Mouse (Mus musculus) heart, adult 8-10 months (tissue): Measurements from ENCODE around the gene Taar3. TPM values are rescaled to one million over a fixed set of nuclear protein-coding genes. Genes with fewer than 3 reads are reported as not detected.
A peak's percentile ranks its signal among the peaks of the same experiment; 100 is the strongest.

Experiments used
- DNase-seq: peaks from one replicate; pipeline ENCODE4 v3.0.0; 2022; ENCODE audit warnings: low spot score
- total RNA-seq, 4 experiments: library from RNA; stranded (reverse); gene quantifications; 2 replicates each; pipeline ENCODE4 v1.2.4; 2022

Taar3 gene
- total RNA-seq, result not detected

- DNase-seq, result no peak
Measured at GRCm38 (mm10) chr10:23949508-23950005, at the start of gene Taar3. Gene Taar3 (plus strand): TSS chr10:23949558.

- DNase-seq, result no peak
Measured at GRCm38 (mm10) chr10:23901119-23901518, 48.2 kb upstream of the Taar3 start.

GRCm38 (mm10) chr10:23905661-23906060, 43.7 kb upstream of the Taar3 start:
- DNase-seq, result no peak

- no peak for DNase-seq
Measured at GRCm38 (mm10) chr10:23920056-23920455, 29.3 kb upstream of the Taar3 start, which contains the start of gene Taar1. Gene Taar1 (plus strand): TSS chr10:23920356.

DNA sequence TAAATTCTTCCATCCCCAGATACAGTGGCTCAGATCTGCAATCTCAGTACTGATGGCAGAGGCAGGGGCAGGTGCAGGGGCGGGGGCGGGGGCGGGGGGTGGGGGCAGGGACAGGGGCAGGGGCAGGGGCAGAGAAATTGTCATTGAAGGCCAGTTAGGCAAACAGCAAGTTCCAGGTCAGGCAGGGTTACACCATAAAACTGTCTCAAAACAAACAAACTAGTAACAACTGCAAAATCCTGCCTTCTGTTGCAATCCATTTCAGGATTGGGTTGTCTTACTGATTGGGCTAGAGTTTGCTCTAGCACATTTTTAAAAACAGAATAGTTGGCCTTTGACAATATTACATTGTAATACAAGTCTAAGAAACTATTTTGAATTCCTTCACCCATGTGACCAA, 26.9 kb upstream of the Taar3 start:
- DNase-seq, result no peak

DNA sequence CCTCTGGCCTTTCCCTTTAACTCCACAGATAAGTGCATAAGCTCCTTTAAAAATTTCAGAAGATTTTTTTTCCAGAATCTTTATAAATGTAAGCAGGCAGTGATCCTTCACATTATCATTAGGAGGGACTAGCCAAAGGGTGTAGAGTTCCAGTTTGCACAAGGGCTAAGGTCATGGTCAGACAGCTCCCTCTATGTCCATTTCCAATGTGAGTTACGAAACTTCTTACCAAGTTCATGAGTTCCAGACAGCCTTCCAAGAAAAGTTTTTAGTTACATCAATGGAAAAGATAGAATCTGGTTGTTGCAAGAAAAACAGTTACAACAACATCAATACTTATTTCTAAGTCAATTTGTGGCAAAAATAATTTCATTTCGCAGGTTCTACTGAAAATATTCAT, 25.4 kb upstream of the Taar3 start:
- peak; percentile 13 for DNase-seq

DNA sequence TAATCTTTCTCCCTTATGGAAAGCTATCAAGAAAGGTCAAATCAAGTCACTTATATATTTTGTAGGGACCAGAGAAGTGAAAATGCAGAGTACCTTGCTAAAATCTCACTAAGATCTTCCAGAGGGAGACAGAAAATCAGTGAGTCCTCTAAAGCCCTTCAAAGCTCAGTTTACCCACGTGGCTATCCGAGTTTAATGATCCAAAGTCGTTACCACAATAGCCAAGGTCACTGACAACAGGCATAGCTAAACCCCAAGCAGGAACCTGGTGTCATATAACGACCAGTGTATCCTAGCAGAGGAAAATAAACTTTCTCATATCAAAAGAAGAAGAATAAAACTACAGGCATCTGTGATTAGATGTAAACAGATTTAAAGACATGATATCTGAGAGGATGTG, 11.7 kb upstream of the Taar3 start:
- no peak for DNase-seq

GRCm38 (mm10) chr10:23938312-23938711, 11.0 kb upstream of the Taar3 start, which contains the start of gene Taar2:
Gene Taar2 (plus strand): TSS chr10:23938572.
- no peak for DNase-seq

- DNase-seq, result no peak
Measured at GRCm38 (mm10) chr10:23942465-23942864, 6.9 kb upstream of the Taar3 start.

GRCm38 (mm10) chr10:23948026-23948425, 1.3 kb upstream of the Taar3 start:
- DNase-seq, result no peak

DNA sequence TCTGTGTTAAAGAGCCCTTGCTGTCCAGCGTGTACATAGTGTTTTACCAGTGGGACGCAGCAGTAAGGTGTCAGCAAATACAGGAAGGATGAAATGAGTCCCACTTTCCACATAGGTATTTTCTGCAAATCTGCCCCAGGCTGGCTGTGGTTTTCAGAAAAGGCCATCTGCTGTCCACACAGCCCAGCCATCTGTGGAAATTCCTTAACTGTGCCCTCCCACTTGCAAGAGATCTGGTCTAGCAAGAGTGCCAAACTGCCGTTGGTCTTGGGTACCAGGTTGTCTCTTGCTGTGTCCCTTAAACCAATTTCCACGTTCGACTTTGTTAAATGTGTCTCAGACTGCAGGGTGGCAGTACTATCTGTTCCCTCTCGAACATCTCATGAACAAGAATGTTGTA, 2.4 kb downstream of the Taar3 start:
- DNase-seq, result no peak

GRCm38 (mm10) chr10:23959071-23959470, 9.7 kb downstream of the Taar3 start:
- no peak for DNase-seq

DNA sequence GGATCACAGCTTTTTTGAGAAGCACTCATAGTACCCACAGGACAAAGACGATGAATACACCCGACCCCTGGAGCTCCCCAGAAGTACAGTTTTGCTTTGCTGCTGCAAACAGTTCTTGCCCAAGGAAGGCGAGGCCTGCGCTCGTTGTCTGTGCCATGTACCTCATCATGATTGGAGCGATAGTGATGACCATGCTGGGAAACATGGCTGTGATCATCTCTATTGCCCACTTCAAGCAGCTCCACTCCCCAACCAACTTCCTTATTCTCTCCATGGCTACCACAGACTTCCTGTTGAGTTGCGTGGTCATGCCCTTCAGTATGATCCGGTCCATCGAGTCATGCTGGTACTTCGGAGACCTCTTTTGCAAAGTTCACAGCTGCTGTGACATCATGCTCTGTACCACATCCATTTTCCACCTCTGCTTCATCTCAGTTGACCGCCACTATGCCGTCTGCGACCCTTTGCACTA, 11.1 kb downstream of the Taar3 start, which contains the start of gene Taar4:
Gene Taar4 (plus strand): TSS at position 51 of the 472 bp plus-strand sequence.
- DNase-seq, result no peak

DNA sequence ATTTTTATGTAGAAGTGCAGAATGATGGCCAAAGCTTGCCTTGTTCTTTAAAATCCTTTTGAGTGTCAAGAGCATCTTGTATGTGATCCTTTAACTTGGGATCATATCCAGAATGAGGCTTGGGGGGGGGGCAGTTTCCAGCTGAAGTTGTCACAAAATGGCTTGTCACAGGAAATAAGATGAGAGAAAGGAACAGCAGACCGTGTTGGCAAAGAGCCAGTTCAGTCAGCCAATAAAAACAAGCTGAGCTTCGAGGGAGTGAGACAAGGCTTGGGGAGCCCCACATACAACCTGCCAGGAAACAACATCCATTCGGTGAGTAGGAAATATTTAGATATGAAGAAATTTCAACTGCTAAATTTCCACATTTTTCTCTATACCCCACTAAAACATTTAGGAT, 14.1 kb downstream of the Taar3 start:
- DNase-seq, result no peak

GRCm38 (mm10) chr10:23964921-23965610, 15.7 kb downstream of the Taar3 start:
- DNase-seq, result no peak

- DNase-seq, result no peak
Measured at GRCm38 (mm10) chr10:23970656-23971165, 21.4 kb downstream of the Taar3 start, which contains the start of gene Taar5. Gene Taar5 (plus strand): TSS chr10:23970706.

DNA sequence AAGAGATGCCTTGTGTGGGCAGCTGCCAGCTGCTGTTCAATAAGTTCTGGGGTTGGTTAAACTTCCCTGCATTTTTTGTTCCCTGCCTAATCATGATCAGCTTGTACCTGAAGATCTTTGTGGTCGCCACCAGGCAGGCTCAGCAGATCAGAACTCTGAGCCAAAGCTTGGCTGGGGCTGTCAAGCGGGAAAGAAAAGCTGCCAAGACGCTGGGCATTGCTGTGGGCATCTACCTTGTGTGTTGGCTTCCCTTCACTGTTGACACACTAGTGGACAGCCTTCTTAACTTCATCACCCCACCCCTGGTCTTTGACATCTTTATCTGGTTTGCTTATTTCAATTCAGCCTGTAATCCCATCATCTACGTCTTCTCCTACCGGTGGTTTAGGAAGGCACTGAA, 21.9 kb downstream of the Taar3 start:
- DNase-seq, result no peak

DNA sequence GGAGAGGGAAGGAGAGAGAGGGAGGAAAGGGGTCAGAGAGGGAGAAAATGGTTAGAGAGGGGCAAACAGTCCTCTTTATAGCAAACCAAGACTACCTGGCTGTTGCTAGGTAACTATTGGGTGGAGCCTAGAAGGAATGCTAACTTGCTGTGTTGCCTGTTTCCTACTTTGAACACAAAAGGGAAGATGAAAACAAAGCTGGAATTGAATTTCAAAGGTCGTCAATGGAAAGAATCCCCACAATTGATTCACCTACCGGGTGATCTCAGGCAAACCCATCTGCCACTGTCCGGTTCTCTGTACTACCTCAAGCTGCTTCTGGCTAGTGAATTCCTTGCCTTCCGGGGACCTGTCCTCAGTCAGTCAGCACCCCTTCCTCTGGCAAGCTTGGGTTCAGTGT, 28.6 kb downstream of the Taar3 start:
- no peak for DNase-seq

DNA sequence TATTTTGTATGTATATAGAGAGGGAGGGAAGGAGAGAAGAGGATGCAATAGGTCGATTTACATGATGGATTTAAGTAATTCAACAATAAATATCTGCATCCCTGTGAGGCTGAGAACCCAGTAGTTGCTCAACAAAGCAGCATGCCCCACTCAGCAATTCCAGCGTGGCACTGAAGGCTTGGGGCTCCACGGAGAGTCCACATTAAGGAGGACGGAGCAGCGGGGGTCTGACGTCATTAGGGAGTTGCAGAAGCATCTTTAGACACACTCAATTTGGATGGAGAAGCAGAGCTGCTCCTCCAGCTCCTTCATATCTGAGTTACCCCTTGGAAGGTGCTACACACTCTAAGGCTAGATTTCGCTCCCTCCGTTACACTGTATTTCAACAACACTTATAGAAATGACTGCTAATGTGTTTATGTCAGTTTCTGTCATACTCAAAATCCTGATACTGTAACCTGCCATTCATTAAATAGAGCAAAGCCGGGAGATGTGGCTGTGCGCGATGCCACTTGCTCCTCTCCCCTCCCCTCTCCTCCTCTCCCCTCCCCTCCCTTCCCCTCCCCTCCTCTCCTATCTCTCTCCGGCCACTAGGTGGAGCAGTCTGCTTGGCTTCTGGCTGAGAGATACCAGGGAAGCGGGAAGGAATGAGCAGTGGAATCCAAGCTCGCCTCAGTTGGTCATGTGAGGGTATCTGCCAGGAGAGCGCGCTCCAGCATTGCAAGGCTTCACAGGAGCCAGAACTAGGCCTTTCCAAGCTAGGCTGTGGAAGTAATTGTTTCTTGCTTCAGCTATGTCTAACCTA, 29.7 kb downstream of the Taar3 start:
- peak; percentile 57 for DNase-seq

DNA sequence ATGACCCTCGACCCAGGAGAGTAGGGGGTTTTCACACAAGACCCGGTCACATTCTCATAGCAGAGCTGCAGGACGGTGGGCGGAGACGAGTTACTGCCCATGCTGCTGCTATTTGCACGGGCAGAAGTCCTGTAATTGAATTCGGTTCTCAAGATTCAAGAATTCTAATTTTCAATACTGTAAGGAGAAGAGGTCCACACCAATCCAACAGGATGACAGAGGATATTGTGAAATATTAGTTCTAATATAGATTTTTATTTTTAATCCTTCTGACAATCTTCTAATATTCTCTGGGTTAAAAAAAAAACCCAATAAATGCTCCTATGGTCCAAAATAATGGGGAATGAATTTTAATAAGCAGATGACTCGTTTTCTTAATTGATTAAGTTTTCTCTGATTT, 36.2 kb downstream of the Taar3 start, which contains the start of gene Taar6:
Gene Taar6 (minus strand): TSS at position 101 of the 400 bp plus-strand sequence.
- DNase-seq, result no peak

DNA sequence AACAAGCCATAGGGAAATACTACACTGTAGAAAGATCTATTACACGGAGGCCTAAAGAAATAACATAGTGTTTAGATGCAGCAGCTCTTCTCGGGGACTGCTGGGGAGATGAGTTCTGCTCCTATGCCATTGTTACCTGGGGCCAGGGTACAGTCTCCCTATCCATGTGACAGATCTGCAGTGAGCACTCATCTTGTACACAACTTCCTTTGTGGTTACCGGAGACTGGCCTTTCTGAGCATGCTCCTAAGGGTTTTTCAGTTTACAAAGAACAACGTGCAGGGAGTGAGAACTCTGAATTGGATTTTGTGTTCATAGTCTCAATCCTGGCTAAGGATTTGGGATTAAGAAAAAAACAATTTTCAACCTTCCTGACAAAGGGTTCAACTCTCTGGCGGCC, 37.1 kb downstream of the Taar3 start:
- no peak for DNase-seq

- DNase-seq, result no peak
Measured at GRCm38 (mm10) chr10:23993381-23993780, 44.0 kb downstream of the Taar3 start, which contains the start of gene Taar7a. Gene Taar7a (minus strand): TSS chr10:23993481.
